Mouse (Mus musculus) hindbrain, embryonic 15.5 days (tissue): ENCODE measurements at regions not wholly inside any gene's neighbourhood (a gene's known extent, or its start where the extent isn't known, plus 50 kb on each side); places are given as distances from the start of the nearest gene placed in this dataset.
"Not testable (repeated sequence)": the region's sequence is repeated elsewhere in the genome, so short reads cannot be mapped to it uniquely, and the experiment has no call there.

Experiments
- ATAC-seq: fragments of 200-750 bp; cut with Nextera tagmentation; 2 replicates; pipeline ENCODE4 v1.8.0; 2017; ENCODE audit warnings: low read depth, moderate number of reproducible peaks, moderate TSS enrichment; ENCODE audit not compliant: low FRiP score
- H3K27ac ChIP-seq: fragments of 300-500 bp; sonication (generic); replicated peaks from 2 replicates; pipeline ENCODE4 v1.5.1; 2015; ENCODE audit warnings: mild to moderate bottlenecking, inconsistent platforms
- H3K27me3 ChIP-seq: fragments of 300-500 bp; sonication (generic); 2 replicates; pipeline ENCODE4 v1.6.1; 2015; ENCODE audit warnings: control low read depth, inconsistent platforms
- H3K36me3 ChIP-seq: fragments of 300-500 bp; sonication (generic); 2 replicates; pipeline ENCODE4 v1.6.1; 2015; ENCODE audit warnings: control low read depth, inconsistent platforms
- H3K4me1 ChIP-seq: fragments of 300-500 bp; sonication (generic); replicated peaks from 2 replicates; pipeline ENCODE4 v1.6.1; 2015; ENCODE audit warnings: control low read depth, inconsistent platforms
- H3K4me2 ChIP-seq: fragments of 300-500 bp; sonication (generic); 2 replicates; pipeline ENCODE4 v1.6.1; 2015; ENCODE audit warnings: moderate library complexity, mild to moderate bottlenecking, inconsistent platforms
- H3K4me3 ChIP-seq: fragments of 300-500 bp; sonication (generic); 2 replicates; pipeline ENCODE4 v1.5.1; 2015; ENCODE audit warnings: mild to moderate bottlenecking, inconsistent platforms
- H3K9ac ChIP-seq: fragments of 300-500 bp; sonication (generic); 2 replicates; pipeline ENCODE4 v1.6.1; 2015; ENCODE audit warnings: inconsistent platforms
- H3K9me3 ChIP-seq: fragments of 300-500 bp; sonication (generic); 2 replicates; pipeline ENCODE4 v1.6.1; 2016; ENCODE audit warnings: control low read depth, inconsistent platforms
- WGBS: fragments of 180-500 bp; shearing (Covaris S2); methylation state at CpG from one replicate; pipeline ENCODE4 v1.1.7; 2015; 5-methylcytosine and 5-hydroxymethylcytosine counted together

DNA sequence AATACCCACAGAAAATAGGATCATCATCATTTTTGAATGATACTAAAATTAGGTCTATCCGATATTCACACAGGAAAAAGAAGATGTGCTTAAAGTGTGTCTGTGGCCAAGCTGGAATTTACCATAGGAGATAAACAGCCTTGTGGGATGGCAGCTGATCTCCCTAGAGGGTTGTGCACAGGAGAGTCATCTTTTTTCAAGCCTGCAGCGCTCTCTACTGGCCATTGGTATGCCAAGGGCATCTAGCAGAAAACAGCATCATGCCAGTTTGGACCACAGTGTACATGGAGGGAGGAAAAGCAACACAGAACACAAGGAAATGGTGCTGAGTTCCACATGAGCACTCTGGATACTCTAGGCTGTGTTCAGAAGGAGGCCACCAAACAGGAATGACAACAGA lies 74.1 kb upstream of the Diaph3 start:
- WGBS = 39% methylated on average over 2 of the region's 2 CpGs
- no peaks in the 10 kb centered on the region for H3K4me1 ChIP-seq
- H3K27ac ChIP-seq = no peak overlapping the region
- no peaks in the 10 kb centered on the region for H3K27me3 ChIP-seq
- H3K9me3 ChIP-seq = no peaks in the 10 kb centered on the region
- ATAC-seq = peak; percentile 74
- H3K4me2 ChIP-seq = no peak overlapping the region
- H3K4me3 ChIP-seq = no peak overlapping the region
- no peak overlapping the region for H3K9ac ChIP-seq
- no peaks in the 10 kb centered on the region for H3K36me3 ChIP-seq

DNA sequence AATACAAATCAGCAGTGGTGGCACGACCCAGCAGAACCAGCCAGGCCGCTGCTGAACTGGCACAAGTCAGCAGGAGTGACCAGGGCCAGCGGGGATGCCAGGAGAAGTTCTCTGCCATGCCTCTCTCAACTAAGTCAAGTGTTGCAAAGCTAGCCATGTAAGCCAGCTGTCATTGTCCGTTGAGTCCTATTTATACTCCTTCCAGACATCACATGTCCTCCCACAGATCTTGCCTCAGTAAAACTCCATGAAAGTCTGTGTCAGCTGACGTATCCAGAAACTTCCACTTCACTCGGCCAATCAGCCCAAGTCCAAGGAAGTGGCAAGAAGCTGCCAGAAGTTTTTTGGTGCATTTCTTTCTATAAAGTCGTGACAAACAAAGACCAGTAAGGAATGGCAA lies 76.0 kb upstream of the Diaph3 start:
- Histone ChIP-seq H3K4me3 (no peak overlapping the region), H3K4me2 (no peak overlapping the region), H3K27me3 (no peaks in the 10 kb centered on the region), H3K36me3 (no peaks in the 10 kb centered on the region), H3K27ac (no peak overlapping the region), H3K4me1 (no peaks in the 10 kb centered on the region), H3K9me3 (no peaks in the 10 kb centered on the region), H3K9ac (no peak overlapping the region)
- ATAC-seq = no peak
- 75% methylated on average over 7 of the region's 7 CpGs for WGBS

DNA sequence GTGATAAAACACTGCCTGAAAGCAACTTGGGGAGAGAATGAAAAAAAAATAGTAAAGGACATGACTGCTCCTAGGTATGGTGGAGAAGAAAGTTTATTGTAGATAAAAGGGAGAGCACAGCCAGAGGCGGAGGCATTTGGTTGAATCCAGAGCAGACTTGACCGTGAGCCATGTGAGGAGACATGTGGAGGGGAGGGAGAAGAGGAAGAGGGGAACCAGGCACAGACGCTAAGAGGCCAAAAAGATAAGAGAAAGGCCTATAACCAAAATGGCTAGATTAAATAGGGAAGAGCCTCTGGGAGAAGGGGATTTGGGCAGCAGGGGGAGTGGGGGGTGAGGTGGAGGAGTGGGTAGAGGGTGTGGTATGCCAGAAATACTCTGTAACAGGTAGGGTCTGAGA lies 78.9 kb upstream of the Diaph3 start:
- H3K27ac ChIP-seq = no peak overlapping the region
- H3K4me2 ChIP-seq = no peak overlapping the region
- H3K9me3 ChIP-seq = no peaks in the 10 kb centered on the region
- WGBS = 93% methylated on average over 3 of the region's 3 CpGs
- no peak overlapping the region for H3K4me3 ChIP-seq
- H3K36me3 ChIP-seq = no peaks in the 10 kb centered on the region
- no peak for ATAC-seq
- H3K27me3 ChIP-seq = no peaks in the 10 kb centered on the region
- H3K9ac ChIP-seq = no peak overlapping the region
- no peaks in the 10 kb centered on the region for H3K4me1 ChIP-seq

DNA sequence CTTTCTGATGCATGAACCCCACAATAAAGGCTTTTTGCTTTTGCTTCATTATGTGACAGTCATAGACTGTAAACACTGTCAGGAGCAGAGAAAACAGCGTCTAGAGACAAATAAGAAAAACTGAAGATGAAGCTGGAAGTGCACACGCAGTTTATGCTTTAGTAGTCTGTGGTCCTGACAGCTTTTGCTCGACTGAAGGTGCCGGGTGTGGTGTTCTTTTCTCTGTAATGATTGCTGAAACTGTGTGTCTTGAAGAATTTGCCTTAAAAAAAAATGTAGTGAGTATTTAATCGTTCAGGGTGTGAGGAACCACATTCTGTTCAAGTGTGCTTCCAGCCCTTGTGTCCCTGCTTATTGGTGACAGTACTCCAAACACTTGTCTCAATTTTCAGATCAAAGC lies 83.8 kb upstream of the Diaph3 start:
- no peaks in the 10 kb centered on the region for H3K36me3 ChIP-seq
- ATAC-seq = no peak
- H3K4me1 ChIP-seq = no peaks in the 10 kb centered on the region
- no peak overlapping the region for H3K4me2 ChIP-seq
- WGBS = 77% methylated on average over 5 of the region's 5 CpGs
- H3K27me3 ChIP-seq = no peaks in the 10 kb centered on the region
- no peak overlapping the region for H3K4me3 ChIP-seq
- no peak overlapping the region for H3K27ac ChIP-seq
- H3K9me3 ChIP-seq = no peaks in the 10 kb centered on the region
- H3K9ac ChIP-seq = no peak overlapping the region

DNA sequence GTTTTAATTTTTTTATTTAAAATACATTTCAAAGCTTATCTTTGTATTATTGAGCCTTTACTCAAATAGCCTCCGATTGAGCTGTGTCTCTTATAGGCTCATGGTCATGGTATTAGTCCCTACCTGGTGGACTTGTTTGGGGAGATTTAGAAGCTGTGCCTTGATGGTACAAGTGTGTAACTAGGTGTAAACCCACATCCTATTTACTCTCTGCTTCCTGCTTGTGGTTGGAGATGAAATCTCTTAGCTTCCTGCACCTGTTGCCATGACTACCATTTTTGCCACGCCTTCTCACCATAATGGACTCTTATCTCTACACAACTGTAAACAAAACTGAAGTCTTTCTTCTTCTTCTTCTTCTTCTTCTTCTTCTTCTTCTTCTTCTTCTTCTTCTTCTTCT lies 108.2 kb upstream of the Diaph3 start:
- H3K27ac ChIP-seq = no peak overlapping the region
- H3K4me2 ChIP-seq = no peak overlapping the region
- ATAC-seq = no peak
- H3K9me3 ChIP-seq = no peaks in the 10 kb centered on the region
- 95% methylated on average over 2 of the region's 2 CpGs for WGBS
- no peak overlapping the region for H3K4me3 ChIP-seq
- no peak overlapping the region for H3K9ac ChIP-seq
- H3K4me1 ChIP-seq = no peaks in the 10 kb centered on the region
- H3K36me3 ChIP-seq = no peaks in the 10 kb centered on the region
- H3K27me3 ChIP-seq = no peaks in the 10 kb centered on the region

DNA sequence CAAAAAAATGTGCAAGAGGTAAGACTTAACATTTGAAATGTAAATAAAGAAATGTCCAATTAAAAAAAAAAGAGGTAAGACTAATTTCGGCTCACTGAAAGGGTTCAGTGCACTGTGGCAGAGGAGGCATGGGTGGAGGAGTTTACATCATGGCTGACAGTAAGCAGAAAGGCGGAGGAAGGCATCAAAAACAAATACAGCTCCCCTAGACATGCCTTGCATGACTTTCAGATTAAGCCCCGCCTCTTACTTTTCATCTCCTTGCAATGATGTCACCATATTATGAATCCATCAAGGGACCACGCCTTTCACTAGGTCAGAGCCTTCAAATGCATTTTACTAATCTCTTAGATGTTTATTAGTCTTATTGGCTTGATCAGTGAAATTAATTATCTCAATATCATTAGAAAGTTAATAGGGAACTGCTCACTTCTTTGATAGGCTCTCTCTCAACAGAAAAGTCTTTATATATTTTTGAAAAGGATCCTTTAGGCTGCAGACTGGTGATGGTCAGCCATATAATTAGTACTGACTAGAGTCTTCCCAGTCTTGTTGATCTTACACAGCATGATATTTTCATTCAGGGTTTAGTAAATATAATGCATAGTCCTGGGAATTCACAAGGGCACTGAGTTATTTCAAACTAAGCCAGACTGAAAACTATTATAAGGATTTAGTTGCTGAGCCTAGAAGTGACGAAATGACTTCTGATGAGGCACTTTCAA lies 114.6 kb upstream of the Diaph3 start:
- Histone ChIP-seq H3K9ac (no peak overlapping the region), H3K27me3 (no peaks in the 10 kb centered on the region), H3K36me3 (no peaks in the 10 kb centered on the region), H3K4me1 (no peaks in the 10 kb centered on the region), H3K27ac (no peak overlapping the region), H3K4me2 (no peak overlapping the region), H3K9me3 (no peaks in the 10 kb centered on the region), H3K4me3 (no peak overlapping the region)
- no peak for ATAC-seq
- WGBS = 81% methylated on average over 5 of the region's 5 CpGs

DNA sequence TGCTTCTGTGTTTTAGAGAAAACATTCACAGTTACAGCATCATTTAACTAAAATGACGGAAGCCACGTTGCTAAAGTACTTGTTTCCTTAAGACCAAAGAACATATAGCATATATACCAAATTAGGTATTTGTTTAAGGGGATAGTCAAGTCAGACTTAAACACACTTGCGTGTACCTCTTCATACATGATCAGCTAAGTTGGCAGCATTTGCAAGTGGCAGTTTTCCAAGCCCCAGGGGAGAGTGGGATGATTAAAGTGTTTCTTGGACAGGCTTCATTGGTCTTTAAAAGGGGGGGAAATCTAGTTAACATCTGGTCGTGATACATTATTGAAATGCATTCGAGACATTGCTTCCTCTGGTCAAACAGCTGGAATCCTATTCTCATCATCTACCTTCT lies 120.7 kb upstream of the Diaph3 start:
- H3K36me3 ChIP-seq = no peaks in the 10 kb centered on the region
- H3K27ac ChIP-seq = no peak overlapping the region
- H3K4me1 ChIP-seq = 0 out of 2 replicates have a peak, but pooled peaks cover 2% of the 10 kb centered on the region
- 61% methylated on average over 5 of the region's 5 CpGs for WGBS
- no peaks in the 10 kb centered on the region for H3K27me3 ChIP-seq
- no peak for ATAC-seq
- no peaks in the 10 kb centered on the region for H3K9me3 ChIP-seq
- no peak overlapping the region for H3K9ac ChIP-seq
- no peak overlapping the region for H3K4me3 ChIP-seq
- H3K4me2 ChIP-seq = no peak overlapping the region

DNA sequence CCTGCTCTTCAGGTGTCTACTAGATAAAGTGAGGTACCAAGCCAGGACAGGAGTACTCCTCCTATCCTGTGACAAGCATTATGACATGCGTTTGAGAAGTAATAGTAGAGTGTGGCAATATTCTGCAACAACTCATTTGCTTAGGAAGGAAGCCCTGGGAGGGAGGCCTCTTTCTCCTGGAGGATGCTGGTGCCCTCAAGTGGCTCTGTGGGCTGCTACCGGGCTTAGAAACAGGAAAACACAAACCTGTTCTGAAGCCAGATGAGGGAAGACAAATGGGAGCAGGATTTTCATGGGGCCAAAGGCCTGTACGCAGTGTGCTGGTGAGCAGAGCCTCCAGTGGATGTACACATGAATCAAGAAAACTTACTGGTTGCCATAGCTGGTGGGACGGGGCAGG lies 123.8 kb upstream of the Diaph3 start:
- WGBS = 88% methylated on average over 4 of the region's 4 CpGs
- ATAC-seq = 0 out of 2 replicates have a peak, but pooled peaks have one; percentile 30
- Histone ChIP-seq H3K9ac (no peak overlapping the region), H3K9me3 (no peaks in the 10 kb centered on the region), H3K27ac (no peak overlapping the region), H3K27me3 (no peaks in the 10 kb centered on the region), H3K4me3 (no peak overlapping the region), H3K4me1 (0 out of 2 replicates have a peak, but pooled peaks cover 2% of the 10 kb centered on the region), H3K4me2 (no peak overlapping the region), H3K36me3 (no peaks in the 10 kb centered on the region)

DNA sequence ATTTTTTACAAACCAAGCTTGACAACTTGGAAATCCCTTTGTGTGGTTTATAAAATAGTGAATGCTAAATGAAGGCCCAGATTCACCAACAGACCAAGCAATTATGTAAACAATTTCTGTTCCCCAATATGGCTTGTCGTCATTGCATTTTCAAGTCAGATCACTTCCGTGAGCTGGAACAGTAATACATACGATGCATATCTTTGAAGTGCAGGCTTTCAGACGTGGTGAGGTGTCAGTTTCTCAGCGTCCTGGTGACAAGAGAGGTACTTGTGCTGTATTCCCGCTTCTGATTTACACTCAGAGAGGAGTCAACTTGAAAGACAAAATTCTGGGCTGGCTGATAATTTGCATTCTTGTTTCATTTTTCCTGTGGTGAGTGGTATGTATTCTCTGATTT lies 125.3 kb upstream of the Diaph3 start:
- no peak overlapping the region for H3K9ac ChIP-seq
- no peak overlapping the region for H3K4me2 ChIP-seq
- no peak for ATAC-seq
- H3K27ac ChIP-seq = no peak overlapping the region
- H3K36me3 ChIP-seq = no peaks in the 10 kb centered on the region
- no peaks in the 10 kb centered on the region for H3K27me3 ChIP-seq
- H3K9me3 ChIP-seq = no peaks in the 10 kb centered on the region
- H3K4me3 ChIP-seq = no peak overlapping the region
- 0 out of 2 replicates have a peak, but pooled peaks cover 2% of the 10 kb centered on the region for H3K4me1 ChIP-seq
- 54% methylated on average over 6 of the region's 6 CpGs for WGBS

DNA sequence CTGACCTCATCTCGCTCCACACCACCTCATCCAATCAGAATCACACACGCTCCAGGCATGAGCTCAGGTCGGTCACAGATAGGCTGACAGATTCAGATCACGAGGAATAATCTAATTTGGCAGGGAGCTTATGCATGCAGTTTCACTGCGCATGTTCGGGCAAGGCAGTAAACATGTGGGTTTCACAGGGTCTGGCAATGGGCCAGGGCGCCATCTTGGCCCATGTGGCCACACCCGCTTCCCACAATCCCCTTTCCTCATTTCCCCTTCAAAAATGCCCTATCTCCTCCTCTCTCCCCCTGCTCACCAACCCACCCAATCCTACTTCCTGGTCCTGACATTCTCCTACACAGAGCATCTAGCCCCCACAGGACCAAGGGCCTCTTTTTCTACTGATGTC lies 127.2 kb upstream of the Tdrd3 start:
- not testable (repeated sequence) for H3K9ac ChIP-seq, H3K27me3 ChIP-seq, ATAC-seq, H3K4me1 ChIP-seq, H3K9me3 ChIP-seq, H3K4me2 ChIP-seq, H3K4me3 ChIP-seq, H3K36me3 ChIP-seq, H3K27ac ChIP-seq
- 91% methylated on average over 8 of the region's 8 CpGs for WGBS

DNA sequence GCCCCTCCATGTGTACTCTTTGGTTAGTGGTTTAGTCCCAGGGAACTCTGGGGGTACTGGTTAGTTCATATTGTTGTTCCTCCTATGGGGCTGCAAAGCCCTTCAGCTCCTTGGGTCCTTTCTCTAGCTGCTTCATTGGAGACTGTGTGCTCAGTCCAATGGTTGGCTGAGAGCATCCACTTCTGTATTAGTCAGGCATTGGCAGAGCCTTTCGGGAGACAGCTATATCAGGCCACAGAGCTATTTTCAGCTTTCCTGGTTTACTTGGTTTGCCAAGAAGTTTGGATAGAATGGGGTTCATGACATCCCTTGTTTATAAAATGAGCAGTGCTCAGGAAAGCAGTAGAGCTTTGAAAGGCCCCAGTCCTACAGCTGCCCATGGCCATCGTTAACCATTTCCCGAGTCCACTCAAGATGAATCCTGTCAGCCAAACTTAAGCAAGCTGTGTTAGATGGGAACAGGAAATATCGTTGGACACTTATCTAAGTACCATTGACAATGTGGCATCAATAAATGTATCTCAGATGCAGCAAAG lies 126.7 kb upstream of the Tdrd3 start:
- no peaks in the 10 kb centered on the region for H3K4me1 ChIP-seq
- H3K4me3 ChIP-seq = no peak overlapping the region
- no peak overlapping the region for H3K4me2 ChIP-seq
- no peaks in the 10 kb centered on the region for H3K9me3 ChIP-seq
- no peaks in the 10 kb centered on the region for H3K27me3 ChIP-seq
- H3K9ac ChIP-seq = no peak overlapping the region
- 92% methylated on average over 4 of the region's 4 CpGs for WGBS
- no peak overlapping the region for H3K27ac ChIP-seq
- H3K36me3 ChIP-seq = no peaks in the 10 kb centered on the region
- no peak for ATAC-seq

DNA sequence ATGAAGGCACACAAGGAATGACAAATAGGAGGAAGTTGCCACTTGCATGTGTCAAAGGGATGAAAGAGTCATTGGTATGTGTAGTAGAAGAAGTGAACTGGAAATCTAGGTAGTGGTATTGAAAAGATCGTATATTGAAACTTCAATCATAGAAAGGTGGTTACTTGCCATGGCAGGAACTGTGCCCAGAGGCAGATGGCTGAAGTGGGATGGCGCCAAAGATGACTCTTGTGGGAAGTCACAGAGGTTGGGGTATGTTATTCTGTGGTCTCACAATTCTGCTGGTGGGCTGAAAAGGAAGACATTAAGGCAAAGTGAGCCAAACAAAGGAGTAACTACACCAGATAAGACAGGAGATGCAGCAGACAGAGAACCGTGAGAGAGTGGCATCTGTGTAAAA lies 121.2 kb upstream of the Tdrd3 start:
- Histone ChIP-seq H3K27me3 (no peaks in the 10 kb centered on the region), H3K9me3 (no peaks in the 10 kb centered on the region), H3K9ac (no peak overlapping the region), H3K4me1 (no peaks in the 10 kb centered on the region), H3K36me3 (no peaks in the 10 kb centered on the region), H3K4me2 (no peak overlapping the region), H3K4me3 (no peak overlapping the region), H3K27ac (no peak overlapping the region)
- ATAC-seq = no peak
- 85% methylated on average over 3 of the region's 3 CpGs for WGBS

DNA sequence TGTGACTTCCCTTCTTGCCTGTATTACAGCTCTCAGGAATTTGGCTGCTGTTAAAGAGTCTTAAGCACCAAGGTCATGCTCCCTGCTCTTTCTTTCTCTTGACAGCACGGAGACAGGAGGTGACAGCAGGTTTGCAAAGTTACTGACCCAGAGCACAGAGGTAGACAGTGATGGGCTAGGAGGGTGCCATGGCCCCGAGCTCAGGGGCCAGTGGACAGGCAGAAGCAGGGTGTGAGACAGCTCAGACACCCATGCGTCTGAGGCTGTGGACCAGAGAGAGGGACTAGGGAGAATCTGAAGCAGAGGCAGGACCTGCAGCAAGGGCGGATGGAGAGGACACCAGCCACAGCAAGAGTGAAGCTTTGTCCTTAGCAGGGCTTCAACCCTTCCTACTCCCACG lies 119.3 kb upstream of the Tdrd3 start:
- H3K27me3 ChIP-seq = no peaks in the 10 kb centered on the region
- H3K9me3 ChIP-seq = no peaks in the 10 kb centered on the region
- H3K4me2 ChIP-seq = no peak overlapping the region
- WGBS = 35% methylated on average over 5 of the region's 5 CpGs
- no peak for ATAC-seq
- H3K36me3 ChIP-seq = no peaks in the 10 kb centered on the region
- H3K27ac ChIP-seq = no peak overlapping the region
- no peaks in the 10 kb centered on the region for H3K4me1 ChIP-seq
- H3K4me3 ChIP-seq = no peak overlapping the region
- no peak overlapping the region for H3K9ac ChIP-seq
